Mouse (Mus musculus): ENCODE measurements around the gene Gmpr2. TPM values are rescaled to one million over a fixed set of nuclear protein-coding genes. Genes with fewer than 3 reads are reported as not detected.

Gmpr2 gene
- 54.9 and 58.0 TPM in 2 replicates for polyA plus RNA-seq (2014; fragmentation: Nextera tagmentation; extraction: Ambion mirVana)

DNA sequence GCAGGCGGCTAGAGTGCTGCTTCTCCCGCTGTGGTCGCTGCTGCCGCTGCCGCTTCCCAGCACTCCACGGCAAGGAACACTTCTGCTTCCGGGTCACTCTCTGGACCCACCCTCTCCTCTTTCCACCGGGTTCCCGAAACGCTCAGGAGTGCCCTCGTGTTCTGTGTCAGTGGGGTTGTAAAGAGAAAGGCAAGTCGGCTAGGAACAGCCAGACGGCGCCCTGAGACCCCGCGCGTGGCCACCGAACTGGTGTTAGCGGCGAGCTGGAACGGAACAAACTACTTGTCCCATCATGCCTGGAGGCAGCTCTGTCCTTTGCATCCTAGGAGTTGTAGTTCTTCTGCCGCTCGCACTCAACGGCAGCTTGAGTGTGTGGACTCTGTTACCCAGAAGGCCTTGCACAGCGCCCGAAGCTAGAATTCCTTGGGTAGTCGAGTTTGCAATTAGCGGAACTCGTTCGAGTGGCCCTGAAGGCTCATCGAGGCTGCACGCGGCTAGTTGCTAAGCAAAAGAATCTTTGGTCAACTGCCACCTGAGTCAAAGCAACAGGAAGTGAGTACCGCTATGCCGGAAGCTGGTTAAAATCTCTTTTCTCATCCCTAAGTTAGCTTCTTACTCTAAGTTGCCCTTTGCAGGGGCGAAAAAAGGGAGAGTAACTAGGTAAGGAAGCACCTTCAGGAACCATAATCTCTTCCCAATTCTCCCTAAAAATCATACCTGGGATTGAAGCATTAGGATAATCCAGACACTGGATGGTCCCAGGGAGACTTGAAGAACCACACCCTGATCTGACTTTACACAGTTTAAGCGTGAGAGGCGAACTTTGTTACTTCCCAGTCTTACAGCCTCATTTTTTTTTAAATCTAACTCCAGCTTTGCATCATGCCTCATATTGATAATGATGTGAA is at the start of gene Gmpr2, which contains the start of gene Nedd8:
TSS of gene Gmpr2 (plus strand) at position 109 of the 908 bp plus-strand sequence.
TSS of gene Nedd8 (minus strand) at position 292 of the 908 bp plus-strand sequence.
- H3K4me3 ChIP-seq (ENCODE audit: low read depth, low read length): peak within 1 kb of the TSS; percentile 71
- H3K36me3 ChIP-seq (ENCODE audit: control insufficient read depth, insufficient read depth, low read length): peaks cover 11% of the 10 kb centered on the region
- under 1% methylated on average over 38 of the region's 38 CpGs for WGBS
- no peaks in the 10 kb centered on the region for H3K27me3 ChIP-seq (replicated peaks; ENCODE audit: control insufficient read depth, insufficient read depth, low read length)
- peak within 1 kb of the TSS; percentile 93 for H3K4me2 ChIP-seq
- DNase-seq (ENCODE audit: low spot score) (peak; percentile 92), ATAC-seq (replicated peaks; ENCODE audit: low FRiP score) (peak; percentile 98)
- no peaks in the 10 kb centered on the region for H3K9me3 ChIP-seq (ENCODE audit: control insufficient read depth, low read length)
- H3K9ac ChIP-seq (ENCODE audit: low read depth, low read length): peak within 1 kb of the TSS; percentile 82
- H3K4me1 ChIP-seq (replicated peaks; ENCODE audit: control insufficient read depth, insufficient read depth, low read length): peaks cover 9% of the 10 kb centered on the region
- H3K27ac ChIP-seq (ENCODE audit: low read depth, low read length): peak within 1 kb of the TSS; percentile 86

DNA sequence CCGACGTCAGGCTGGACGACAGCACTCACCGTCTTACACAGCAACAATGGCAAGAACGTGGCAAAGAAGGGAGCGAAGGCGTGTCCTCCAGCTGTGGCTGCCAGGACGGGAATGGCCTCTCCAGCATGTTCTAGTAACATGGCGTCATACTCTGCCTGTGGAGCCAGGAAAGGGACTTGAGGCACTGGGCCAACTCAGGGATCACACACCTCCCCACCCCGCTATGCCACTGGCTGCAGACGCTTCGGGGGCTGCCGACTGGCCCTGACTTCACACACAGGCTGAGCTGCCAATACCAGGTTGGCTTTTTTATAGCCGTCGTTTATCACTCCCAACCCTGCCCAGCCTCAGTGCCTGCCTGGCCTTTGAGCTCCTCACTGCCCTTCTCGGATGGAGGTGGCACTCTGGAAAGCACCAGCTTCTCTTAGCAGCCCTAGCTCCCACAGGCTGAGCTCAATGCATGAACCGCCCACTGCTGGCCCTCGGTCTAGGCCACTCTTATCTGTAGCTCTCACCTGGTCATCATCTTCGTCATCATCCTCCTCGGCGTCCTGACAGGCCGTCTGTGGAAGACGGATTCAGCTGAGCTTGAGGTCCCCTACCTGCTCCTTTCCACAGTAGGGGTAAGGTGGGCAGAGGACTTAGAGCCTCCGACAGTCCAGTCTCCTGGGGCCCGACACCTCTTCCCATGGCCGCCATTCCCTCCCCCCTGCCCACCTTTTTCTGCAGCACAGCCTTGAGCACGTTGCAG is 43.5 kb upstream of the Gmpr2 start:
- Histone ChIP-seq H3K27me3 (replicated peaks; ENCODE audit: control insufficient read depth, insufficient read depth, low read length) (no peaks in the 10 kb centered on the region), H3K4me1 (replicated peaks; ENCODE audit: control insufficient read depth, insufficient read depth, low read length) (peaks cover 5% of the 10 kb centered on the region; the same call in 1 of the 2 replicates), H3K9ac (ENCODE audit: low read depth, low read length) (no peak overlapping the region), H3K4me2 (no peak overlapping the region), H3K9me3 (ENCODE audit: control insufficient read depth, low read length) (no peaks in the 10 kb centered on the region), H3K36me3 (ENCODE audit: control insufficient read depth, insufficient read depth, low read length) (peaks cover 67% of the 10 kb centered on the region), H3K27ac (ENCODE audit: low read depth, low read length) (no peak overlapping the region), H3K4me3 (ENCODE audit: low read depth, low read length) (no peak overlapping the region)
- ATAC-seq (replicated peaks; ENCODE audit: low FRiP score) (0 out of 2 replicates have a peak, but pooled peaks have one; percentile 24), DNase-seq (ENCODE audit: low spot score) (no peak)
- WGBS: 85% methylated on average over 27 of the region's 27 CpGs

DNA sequence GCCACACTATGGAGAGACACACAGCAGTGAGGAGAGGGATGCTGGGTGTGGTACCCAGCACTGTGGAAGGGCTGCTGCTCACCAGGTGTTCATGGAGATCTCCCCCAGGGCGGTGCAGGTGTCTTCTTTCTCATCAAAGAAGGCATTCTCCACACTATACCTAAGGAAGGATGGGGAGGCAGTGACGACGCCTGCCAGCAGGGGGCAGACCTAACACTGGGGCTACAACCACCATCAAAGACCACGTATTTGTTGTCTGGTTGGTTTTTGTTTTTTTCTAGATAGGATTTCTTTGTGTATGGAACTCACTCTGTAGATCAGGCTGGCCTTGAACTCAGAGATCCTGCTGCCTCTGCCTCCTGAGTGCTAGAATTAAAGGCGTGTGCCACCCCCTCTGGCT is 42.4 kb upstream of the Gmpr2 start:
- WGBS: 51% methylated on average over 5 of the region's 5 CpGs
- Histone ChIP-seq H3K27ac (ENCODE audit: low read depth, low read length) (no peak overlapping the region), H3K4me3 (ENCODE audit: low read depth, low read length) (no peak overlapping the region), H3K4me1 (replicated peaks; ENCODE audit: control insufficient read depth, insufficient read depth, low read length) (peaks cover 5% of the 10 kb centered on the region; the same call in 1 of the 2 replicates), H3K9me3 (ENCODE audit: control insufficient read depth, low read length) (no peaks in the 10 kb centered on the region), H3K27me3 (replicated peaks; ENCODE audit: control insufficient read depth, insufficient read depth, low read length) (no peaks in the 10 kb centered on the region), H3K9ac (ENCODE audit: low read depth, low read length) (no peak overlapping the region), H3K4me2 (no peak overlapping the region), H3K36me3 (ENCODE audit: control insufficient read depth, insufficient read depth, low read length) (peaks cover 72% of the 10 kb centered on the region)
- DNase-seq (ENCODE audit: low spot score) (no peak), ATAC-seq (replicated peaks; ENCODE audit: low FRiP score) (0 out of 2 replicates have a peak, but pooled peaks have one; percentile 26)

DNA sequence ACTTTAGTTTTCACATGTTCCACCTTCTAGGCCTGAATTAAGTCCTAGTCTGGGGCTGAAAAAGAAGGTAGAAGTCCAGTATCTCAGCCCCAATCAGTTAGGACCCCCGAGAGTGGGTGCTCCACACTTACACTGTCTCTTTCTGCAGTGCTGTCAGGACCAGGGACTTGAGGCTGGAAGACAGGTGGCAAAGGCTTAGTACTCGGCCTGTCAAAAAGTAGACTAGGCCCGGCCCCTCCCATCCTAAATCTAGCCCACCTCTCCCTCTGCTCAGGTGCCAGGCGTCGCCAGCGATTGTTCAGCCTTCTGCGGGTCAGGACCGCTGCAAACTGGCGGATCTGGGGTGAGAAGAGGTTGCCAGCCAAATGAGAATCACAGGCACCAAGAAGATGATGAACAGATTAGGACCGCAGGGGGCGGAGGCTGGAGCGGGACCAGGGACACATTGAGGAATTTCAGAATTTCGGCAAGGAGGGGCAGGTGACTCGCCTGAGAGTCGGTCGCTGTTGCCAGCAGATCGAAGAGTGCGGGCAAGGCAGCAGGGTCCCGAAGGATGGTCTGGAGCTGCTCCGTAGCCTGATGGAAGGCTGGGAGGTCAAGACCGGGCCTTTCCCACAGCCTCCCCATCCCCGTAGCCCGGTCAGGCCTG is 36.7 kb upstream of the Gmpr2 start:
- Histone ChIP-seq H3K27ac (ENCODE audit: low read depth, low read length) (0 out of 2 replicates have a peak overlapping the region, but pooled peaks have one; percentile 9), H3K9ac (ENCODE audit: low read depth, low read length) (peak overlapping the region; percentile 76), H3K4me1 (replicated peaks; ENCODE audit: control insufficient read depth, insufficient read depth, low read length) (peaks cover 15% of the 10 kb centered on the region), H3K4me3 (ENCODE audit: low read depth, low read length) (peak overlapping the region; percentile 78), H3K36me3 (ENCODE audit: control insufficient read depth, insufficient read depth, low read length) (peaks cover 49% of the 10 kb centered on the region), H3K27me3 (replicated peaks; ENCODE audit: control insufficient read depth, insufficient read depth, low read length) (no peaks in the 10 kb centered on the region), H3K4me2 (peak overlapping the region; percentile 94), H3K9me3 (ENCODE audit: control insufficient read depth, low read length) (no peaks in the 10 kb centered on the region)
- WGBS: 3% methylated on average over 23 of the region's 23 CpGs
- peak; percentile 29; the same call in 1 of the 2 replicates for ATAC-seq (replicated peaks; ENCODE audit: low FRiP score)
- DNase-seq (ENCODE audit: low spot score): peak; percentile 50

DNA sequence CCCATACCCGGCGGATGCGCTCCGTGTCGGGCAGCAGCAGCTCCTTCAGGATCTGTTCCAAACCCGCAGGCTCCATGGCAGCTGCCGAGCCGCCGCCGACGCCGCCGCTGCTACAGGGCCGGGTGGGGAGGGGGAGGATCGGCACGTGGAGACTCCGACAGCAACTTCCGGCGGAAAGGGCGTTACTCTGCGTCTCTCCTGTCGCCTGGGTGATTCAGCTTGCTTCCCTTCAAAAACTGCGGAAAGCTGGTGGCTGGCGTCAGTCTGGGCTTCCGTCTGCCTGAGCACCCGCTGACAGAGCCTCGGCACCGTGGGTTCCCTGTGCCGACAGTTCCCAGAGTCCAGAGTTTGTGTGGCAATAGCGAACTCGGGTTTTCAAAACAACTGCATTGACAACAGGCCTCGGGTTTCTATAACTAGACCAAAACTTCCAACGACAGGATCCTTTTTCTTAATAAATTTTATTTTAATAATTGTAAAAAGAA is 36.2 kb upstream of the Gmpr2 start, which contains the start of gene Ipo4:
TSS of gene Ipo4 (minus strand) at position 435 of the 485 bp plus-strand sequence.
- Histone ChIP-seq H3K9me3 (ENCODE audit: control insufficient read depth, low read length) (no peaks in the 10 kb centered on the region), H3K4me2 (peak within 1 kb of the TSS; percentile 94), H3K36me3 (ENCODE audit: control insufficient read depth, insufficient read depth, low read length) (peaks cover 47% of the 10 kb centered on the region), H3K4me1 (replicated peaks; ENCODE audit: control insufficient read depth, insufficient read depth, low read length) (peaks cover 12% of the 10 kb centered on the region), H3K27me3 (replicated peaks; ENCODE audit: control insufficient read depth, insufficient read depth, low read length) (no peaks in the 10 kb centered on the region), H3K9ac (ENCODE audit: low read depth, low read length) (peak within 1 kb of the TSS; percentile 76), H3K4me3 (ENCODE audit: low read depth, low read length) (peak within 1 kb of the TSS; percentile 78), H3K27ac (ENCODE audit: low read depth, low read length) (0 out of 2 replicates have a peak within 1 kb of the TSS, but pooled peaks have one; percentile 9)
- WGBS: under 1% methylated on average over 33 of the region's 33 CpGs
- DNase-seq (ENCODE audit: low spot score) (peak; percentile 88), ATAC-seq (replicated peaks; ENCODE audit: low FRiP score) (peak; percentile 86)

DNA sequence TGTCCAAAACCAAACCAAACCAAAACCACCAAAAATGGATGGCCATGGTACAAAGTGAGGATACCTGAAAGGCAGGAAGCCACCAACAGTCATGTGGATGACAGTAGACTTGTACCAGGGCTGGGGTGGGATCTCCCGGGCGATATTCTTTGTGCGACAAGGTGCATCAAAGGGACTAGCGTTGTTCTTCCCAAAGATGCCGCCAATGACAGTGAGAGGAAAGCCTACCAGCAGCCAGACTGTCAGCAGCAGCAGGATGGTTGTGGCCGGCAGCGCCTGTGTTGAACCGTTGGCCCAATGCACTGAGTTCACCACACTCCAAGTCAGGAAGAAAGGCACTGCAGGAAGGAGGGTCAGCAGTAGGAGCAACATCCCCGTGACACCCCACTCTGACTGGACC is 33.9 kb upstream of the Gmpr2 start, which contains the start of gene Gm49378:
TSS of gene Gm49378 (minus strand) at position 101 of the 400 bp plus-strand sequence.
- no peak within 1 kb of the TSS for H3K4me3 ChIP-seq (ENCODE audit: low read depth, low read length)

DNA sequence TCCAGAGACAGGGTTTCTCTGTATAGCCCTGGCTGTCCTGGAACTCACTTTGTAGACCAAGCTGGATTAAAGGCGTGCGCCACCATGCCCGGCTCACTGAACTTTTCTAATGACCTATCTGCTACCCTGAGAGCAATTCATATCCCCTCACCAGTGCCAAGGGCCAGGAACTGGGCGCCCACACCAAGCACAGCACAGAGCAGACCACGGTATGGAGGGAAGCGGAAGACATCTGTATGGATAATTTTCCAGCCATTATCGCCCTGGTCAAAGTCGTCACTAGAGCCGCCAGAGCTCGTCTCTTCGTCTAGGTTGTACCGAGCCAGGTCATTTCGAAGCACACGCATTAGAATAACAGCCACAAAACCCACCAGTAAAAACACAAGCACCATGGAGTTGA is 30.9 kb upstream of the Gmpr2 start:
- Histone ChIP-seq H3K9me3 (ENCODE audit: control insufficient read depth, low read length) (no peaks in the 10 kb centered on the region), H3K4me1 (replicated peaks; ENCODE audit: control insufficient read depth, insufficient read depth, low read length) (peaks cover 25% of the 10 kb centered on the region), H3K36me3 (ENCODE audit: control insufficient read depth, insufficient read depth, low read length) (peaks cover 27% of the 10 kb centered on the region), H3K9ac (ENCODE audit: low read depth, low read length) (no peak overlapping the region), H3K4me2 (no peak overlapping the region), H3K27ac (ENCODE audit: low read depth, low read length) (no peak overlapping the region), H3K4me3 (ENCODE audit: low read depth, low read length) (no peak overlapping the region), H3K27me3 (replicated peaks; ENCODE audit: control insufficient read depth, insufficient read depth, low read length) (no peaks in the 10 kb centered on the region)
- ATAC-seq (replicated peaks; ENCODE audit: low FRiP score): no peak
- no peak for DNase-seq (ENCODE audit: low spot score)
- WGBS: 98% methylated on average over 14 of the region's 14 CpGs

More for the DNA sequence above, 33.9 kb upstream of the Gmpr2 start, which contains the start of gene Gm49378:
- DNase-seq (ENCODE audit: low spot score) (no peak), ATAC-seq (replicated peaks; ENCODE audit: low FRiP score) (no peak)
- no peak within 1 kb of the TSS for H3K4me2 ChIP-seq
- no peak within 1 kb of the TSS for H3K9ac ChIP-seq (ENCODE audit: low read depth, low read length)
- peaks cover 20% of the 10 kb centered on the region for H3K4me1 ChIP-seq (replicated peaks; ENCODE audit: control insufficient read depth, insufficient read depth, low read length)
- no peak within 1 kb of the TSS for H3K27ac ChIP-seq (ENCODE audit: low read depth, low read length)
- no peaks in the 10 kb centered on the region for H3K9me3 ChIP-seq (ENCODE audit: control insufficient read depth, low read length)
- no peaks in the 10 kb centered on the region for H3K27me3 ChIP-seq (replicated peaks; ENCODE audit: control insufficient read depth, insufficient read depth, low read length)
- 94% methylated on average over 9 of the region's 9 CpGs for WGBS
- peaks cover 36% of the 10 kb centered on the region for H3K36me3 ChIP-seq (ENCODE audit: control insufficient read depth, insufficient read depth, low read length)

DNA sequence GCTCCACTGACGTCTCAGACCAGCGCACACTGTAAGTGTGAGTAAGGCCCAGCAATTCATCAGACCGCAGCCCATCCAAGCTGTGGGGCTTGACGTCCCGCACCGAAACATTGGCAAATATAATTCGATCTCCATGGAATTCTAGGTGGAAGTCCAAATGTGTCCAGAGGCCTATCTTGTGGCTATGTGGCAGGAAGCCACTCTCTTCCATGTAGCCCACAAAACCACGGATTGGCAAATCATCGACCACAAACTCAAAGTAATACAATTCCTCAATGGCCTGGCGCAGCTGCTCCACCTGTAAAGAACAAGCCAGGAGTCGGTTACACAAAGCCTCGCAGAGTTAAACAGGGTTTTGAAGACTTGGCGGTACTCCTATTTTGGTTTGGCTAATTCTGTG is 30.4 kb upstream of the Gmpr2 start:
- H3K27me3 ChIP-seq (replicated peaks; ENCODE audit: control insufficient read depth, insufficient read depth, low read length): no peaks in the 10 kb centered on the region
- H3K4me1 ChIP-seq (replicated peaks; ENCODE audit: control insufficient read depth, insufficient read depth, low read length): peaks cover 26% of the 10 kb centered on the region
- H3K9me3 ChIP-seq (ENCODE audit: control insufficient read depth, low read length): no peaks in the 10 kb centered on the region
- ATAC-seq (replicated peaks; ENCODE audit: low FRiP score): no peak
- WGBS: 92% methylated on average over 13 of the region's 13 CpGs
- no peak overlapping the region for H3K4me3 ChIP-seq (ENCODE audit: low read depth, low read length)
- no peak overlapping the region for H3K9ac ChIP-seq (ENCODE audit: low read depth, low read length)
- peaks cover 29% of the 10 kb centered on the region for H3K36me3 ChIP-seq (ENCODE audit: control insufficient read depth, insufficient read depth, low read length)
- H3K27ac ChIP-seq (ENCODE audit: low read depth, low read length): no peak overlapping the region
- H3K4me2 ChIP-seq: no peak overlapping the region
- DNase-seq (ENCODE audit: low spot score): no peak
